Mouse (Mus musculus) c-Kit-negative CD71-positive TER-119-positive erythroid progenitor cells, embryonic 14.5 days (primary cell): ENCODE measurements around the gene Pgk2.
"Not testable (repeated sequence)": the region's sequence is repeated elsewhere in the genome, so short reads cannot be mapped to it uniquely, and the experiment has no call there.

Experiments used
- DNase-seq: peaks from one replicate; pipeline ENCODE4 v3.0.0-alpha.2; 2013; ENCODE audit warnings: low read depth, low spot score

Gene Pgk2

GRCm38 (mm10) chr17:40208540-40208939 is at the start of gene Pgk2:
Gene Pgk2 (minus strand): TSS chr17:40208640.
- no peak for DNase-seq

- no peak for DNase-seq
Measured at GRCm38 (mm10) chr17:40252487-40252886, 44.0 kb upstream of the Pgk2 start.

DNA sequence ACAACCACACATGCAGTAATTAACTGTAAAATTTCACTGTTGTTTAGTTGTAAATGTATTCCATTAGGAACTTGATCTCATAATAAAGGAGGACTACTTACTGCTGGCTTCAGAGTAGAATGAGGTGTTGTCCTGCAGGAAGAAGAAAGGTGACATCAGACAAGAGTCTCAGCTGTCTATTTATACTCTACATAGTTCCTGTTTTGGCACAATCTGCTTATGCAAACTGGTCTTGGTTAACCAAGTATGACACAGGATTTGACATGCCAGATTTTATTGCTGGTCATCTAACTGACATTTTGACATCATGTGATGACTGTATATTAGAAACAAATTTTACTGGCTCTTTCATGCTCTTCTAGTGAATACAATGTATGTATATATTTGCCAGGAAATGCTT is 33.7 kb upstream of the Pgk2 start, which contains the start of gene Crisp3:
Gene Crisp3 (minus strand): TSS at position 154 of the 400 bp plus-strand sequence.
- no peak for DNase-seq

DNA sequence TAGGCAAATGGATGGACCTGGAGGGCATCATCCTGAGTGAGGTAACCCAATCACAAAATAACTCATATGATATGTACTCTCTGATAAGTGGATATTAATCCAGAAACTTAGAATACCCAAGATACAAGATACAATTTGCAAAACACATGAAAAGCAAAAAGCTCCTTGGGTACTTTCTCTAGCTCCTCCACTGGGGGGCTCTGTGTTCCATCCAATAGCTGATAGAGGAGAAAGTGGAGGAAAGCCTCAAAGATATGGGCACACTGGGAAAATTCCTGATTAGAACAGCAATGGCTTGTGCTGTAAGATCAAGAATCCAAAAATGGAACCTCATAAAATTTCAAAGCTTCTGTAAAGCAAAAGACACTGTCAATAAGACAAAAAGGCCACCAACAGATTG is 6.6 kb downstream of the Pgk2 start:
- not testable (repeated sequence) for DNase-seq

GRCm38 (mm10) chr17:40190192-40190591 is 18.2 kb downstream of the Pgk2 start:
- not testable (repeated sequence) for DNase-seq

DNA sequence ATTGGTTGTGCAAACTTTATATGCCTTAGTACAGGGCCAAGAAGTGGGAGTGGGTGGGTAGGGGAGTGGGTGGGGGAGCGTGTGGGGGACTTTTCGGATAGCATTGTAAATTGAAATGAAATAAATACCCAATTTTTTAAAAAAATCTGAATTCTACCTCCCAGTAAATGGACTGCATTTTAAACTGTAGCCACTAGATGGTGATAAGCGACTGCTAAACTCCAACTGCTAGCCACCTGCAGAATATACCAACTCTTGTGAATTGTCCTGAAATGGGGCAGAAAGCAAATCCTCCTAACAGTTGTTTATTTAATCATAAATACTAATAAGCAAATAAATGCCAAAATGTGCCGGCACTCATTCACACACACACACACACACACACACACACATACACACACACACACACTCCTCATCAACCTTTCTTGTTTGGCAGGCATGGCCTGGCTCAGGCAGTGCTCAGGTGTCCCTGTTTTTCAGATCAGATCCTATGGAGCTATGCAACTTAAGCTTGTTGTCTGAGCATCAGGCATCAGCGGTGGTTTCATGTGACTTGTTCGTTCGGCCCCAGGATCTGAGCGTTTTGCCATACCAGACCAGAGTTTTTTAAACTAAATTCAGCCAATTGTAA is 50.6 kb downstream of the Pgk2 start:
- not testable (repeated sequence) for DNase-seq
